In genomic region chr10:127290930-127291880, GRCm38 (mm10) we compare ENCODE assay signal across 8 mouse cellular contexts. TPM values are rescaled to one million over a fixed set of nuclear protein-coding genes. Genes with fewer than 3 reads are reported as not detected.
DNase-seq lines count a peak whose midpoint lies in the region; ATAC-seq lines count a peak whose summit lies in the region.

No protein-coding gene starts in this region.

- H3K4me2 ChIP-seq in kidney, embryonic 15.5 days, result peak overlapping the region; percentile 86

- peak; percentile 30 for ATAC-seq in kidney, embryonic 15.5 days (replicated peaks; ENCODE audit: low FRiP score)

- no peaks in the 10 kb centered on the region for H3K9me3 ChIP-seq in kidney, embryonic 15.5 days (replicated peaks)

- H3K36me3 ChIP-seq in kidney, embryonic 15.5 days, result peaks cover 51% of the 10 kb centered on the region

- H3K9ac ChIP-seq in kidney, embryonic 15.5 days, result peak overlapping the region; percentile 70

- DNase-seq in ovary, postnatal 36 days (ENCODE audit: low spot score), result peak; percentile 65
- DNase-seq in ovary, postnatal 10 days (ENCODE audit: low spot score), result no peak
- DNase-seq in cerebellum, adult 8-10 months, result peak; percentile 40
- peak; percentile 65 for DNase-seq in gastrocnemius, postnatal 25 days
- DNase-seq in lung, postnatal 14 days, result peak; percentile 62
- peak; percentile 46 to 57 for DNase-seq in spleen, adult 18-20 months
- DNase-seq in yolk sac, embryonic 10.5 days (ENCODE audit: low spot score), result no peak

- WGBS in kidney, embryonic 15.5 days, result 4% methylated on average over 19 of the region's 19 CpGs

- peak overlapping the region; percentile 99 for H3K27ac ChIP-seq in kidney, embryonic 15.5 days

- no peaks in the 10 kb centered on the region for H3K27me3 ChIP-seq in kidney, embryonic 15.5 days

- H3K4me1 ChIP-seq in kidney, embryonic 15.5 days, result peaks cover 54% of the 10 kb centered on the region

- H3K4me3 ChIP-seq in kidney, embryonic 15.5 days (replicated peaks), result peak overlapping the region; percentile 71

RNA-seq across cellular contexts. Expression of gene Mbd6, which starts 2.4 kb away (rescaled TPM):
- 10 to 100 TPM; 12.7 to 14.3 TPM for total RNA-seq in gastrocnemius, postnatal 25 days (2021)
- polyA plus RNA-seq in kidney, embryonic 15.5 days (2015; fragmentation: Nextera tagmentation; extraction: Ambion mirVana), result 15.9 and 16.1 TPM in 2 replicates

RNA-seq across cellular contexts. Expression of gene Mars, which starts 20.4 kb away (rescaled TPM):
- 10 to 100 TPM; 48.3 to 53.5 TPM for total RNA-seq in gastrocnemius, postnatal 25 days (2021)
- 120 and 127 TPM in 2 replicates for polyA plus RNA-seq in kidney, embryonic 15.5 days (2015; fragmentation: Nextera tagmentation; extraction: Ambion mirVana)

RNA-seq across cellular contexts. Expression of gene Dctn2, which starts 25.0 kb away (rescaled TPM):
- 10 to 100 TPM; 88.3 to 90.8 TPM for total RNA-seq in gastrocnemius, postnatal 25 days (2021)
- 169 and 189 TPM in 2 replicates for polyA plus RNA-seq in kidney, embryonic 15.5 days (2015; fragmentation: Nextera tagmentation; extraction: Ambion mirVana)

RNA-seq across cellular contexts. Expression of gene Kif5a, which starts 28.1 kb away (rescaled TPM):
- total RNA-seq in gastrocnemius, postnatal 25 days (2021), result under 1 TPM; 0.18 to 0.62 TPM
- 1.1 and 1.9 TPM in 2 replicates for polyA plus RNA-seq in kidney, embryonic 15.5 days (2015; fragmentation: Nextera tagmentation; extraction: Ambion mirVana)

RNA-seq across cellular contexts. Expression of gene Arhgap9, which starts 30.6 kb away (rescaled TPM):
- total RNA-seq in gastrocnemius, postnatal 25 days (2021), result 1 to 10 TPM; 1.4 to 1.7 TPM
- polyA plus RNA-seq in kidney, embryonic 15.5 days (2015; fragmentation: Nextera tagmentation; extraction: Ambion mirVana), result 3.1 and 3.3 TPM in 2 replicates

Comparison
In these comparisons a context has a peak if more than half of its experiments do, and no peak if none do; other contexts are left out.
1. DNase-seq: peak in ovary, postnatal 36 days (single experiment), cerebellum, adult 8-10 months (single experiment), gastrocnemius, postnatal 25 days (single experiment), lung, postnatal 14 days (single experiment) and spleen, adult 18-20 months (2 of 2); none in ovary, postnatal 10 days (single experiment) and yolk sac, embryonic 10.5 days (single experiment).